Mouse (Mus musculus): Measurements from ENCODE around the gene AC192777.2. TPM values are rescaled to one million over a fixed set of nuclear protein-coding genes. Genes with fewer than 3 reads are reported as not detected.
"Not testable (repeated sequence)": the region's sequence is repeated elsewhere in the genome, so short reads cannot be mapped to it uniquely, and the experiment has no call there.

The AC192777.2 gene
- polyA plus RNA-seq (2012; rRNA removed), result not detected in 2 replicates

DNA sequence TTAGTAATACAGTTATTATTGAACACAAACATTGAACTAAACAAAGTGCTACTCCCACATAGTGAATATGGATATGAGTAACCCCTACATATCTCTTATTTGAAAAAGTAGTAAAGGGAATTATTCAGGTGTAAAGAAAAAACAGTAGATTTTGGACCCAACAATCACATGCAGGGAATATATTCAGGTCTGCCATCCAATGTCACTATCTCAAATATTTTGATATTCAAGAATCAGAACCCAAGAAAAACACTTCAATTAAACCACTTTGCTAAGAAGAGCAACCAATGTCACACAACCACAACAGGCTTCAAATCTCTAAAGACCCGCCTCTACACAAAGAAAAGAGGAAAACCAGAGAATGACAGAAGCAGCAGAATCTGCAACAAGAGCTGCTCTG lies at the start of gene AC192777.2:
AC192777.2 (plus strand) TSS at position 301 of the 400 bp plus-strand sequence.
- not testable (repeated sequence) for DNase-seq (ENCODE audit: extremely low spot score in 1 of 2, low spot score in 1 of 2)

DNA sequence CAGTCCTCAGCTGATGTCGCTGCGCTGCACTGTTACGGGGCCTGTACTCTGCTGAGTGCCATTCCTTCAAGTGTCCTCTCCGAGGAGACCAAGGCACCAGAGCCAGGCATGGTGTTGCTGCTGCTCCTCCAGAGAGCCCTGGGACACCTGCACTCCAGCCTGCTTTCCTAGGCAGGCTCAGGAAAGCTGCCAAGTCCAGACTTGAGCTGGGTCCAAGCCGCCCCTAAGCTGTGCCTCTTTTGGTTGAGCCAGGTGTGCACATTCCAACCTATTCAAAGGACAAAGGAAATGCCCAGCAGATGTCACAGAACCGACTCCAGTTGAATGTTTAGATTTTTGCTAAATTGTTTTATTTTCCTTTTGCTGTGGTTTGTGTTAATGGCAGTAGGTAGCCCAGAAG lies 20.9 kb downstream of the AC192777.2 start:
- not testable (repeated sequence) for DNase-seq (ENCODE audit: extremely low spot score in 1 of 2, low spot score in 1 of 2)

- peak in 1 of 2 experiments; percentile 4 for DNase-seq (ENCODE audit: extremely low spot score in 1 of 2, low spot score in 1 of 2)
Measured at GRCm38 (mm10) chr17:40116877-40117276, 21.6 kb downstream of the AC192777.2 start.

Other genes with a start within 250 kb of the AC192777.2 start
- not detected in 2 replicates for gene Esp38, start 144.9 kb upstream of the AC192777.2 start, polyA plus RNA-seq (2012; rRNA removed)
- not detected in 2 replicates for gene Pgk2, start 113.2 kb downstream of the AC192777.2 start, polyA plus RNA-seq (2012; rRNA removed)
- not detected in 2 replicates for gene Crisp3, start 146.8 kb downstream of the AC192777.2 start, polyA plus RNA-seq (2012; rRNA removed)
- not detected in 2 replicates for gene Crisp1, start 223.8 kb downstream of the AC192777.2 start, polyA plus RNA-seq (2012; rRNA removed)

All from frontal cortex, adult 2 months (tissue).